In the genomic region with DNA sequence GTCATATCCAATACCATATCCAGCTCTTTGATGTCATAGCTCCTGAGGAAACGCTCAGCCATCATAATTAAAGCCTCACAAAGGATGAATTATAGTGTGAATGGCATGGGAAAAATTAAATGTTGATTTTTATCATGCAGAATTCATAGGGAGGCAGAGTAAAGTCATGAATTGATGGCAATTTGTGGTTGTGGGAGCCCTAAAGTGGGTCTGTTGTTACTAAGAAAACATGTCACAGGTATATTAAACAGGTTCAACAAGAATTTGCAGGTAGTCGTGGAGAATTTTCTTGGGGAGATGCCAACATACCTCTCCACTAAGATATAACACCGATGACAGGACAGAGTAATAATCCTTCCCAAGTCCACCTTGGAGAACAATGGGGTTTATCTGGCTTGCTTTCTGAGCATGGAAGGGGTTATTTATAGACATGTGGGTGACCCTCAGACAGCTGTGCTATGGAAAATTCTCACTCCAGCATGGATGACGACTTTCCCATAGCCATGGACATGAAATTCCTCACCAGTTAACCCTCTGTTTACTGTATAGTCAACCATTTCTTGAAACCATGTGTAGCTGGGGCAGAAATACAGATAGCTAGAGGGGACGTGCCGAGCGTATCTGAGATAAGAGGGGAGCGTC, we compare ENCODE assay signal across 20 mouse cellular contexts.
DNase-seq lines count a peak whose midpoint lies in the region; ATAC-seq and TF ChIP-seq lines count a peak whose summit lies in the region.
"Had no signal": no experiment of that assay in that cellular context is flagged by ENCODE, and none has a peak within 500 bp of the region (broad histone marks: within the 10 kb centered on the region; RNA-seq: fewer than 3 reads in every experiment).

No protein-coding gene starts in this region.

- no peak overlapping the region for H3K4me3 ChIP-seq in heart, embryonic 11.5 days (ENCODE audit: low read depth, low read length)
- H3K4me3 ChIP-seq in heart, adult 2 months = no peak overlapping the region
- no peak overlapping the region for H3K4me3 ChIP-seq in heart, embryonic 15.5 days
- H3K4me3 ChIP-seq in hindbrain, postnatal 0 days (ENCODE audit: low read length) = no peak overlapping the region
- no peak overlapping the region for H3K4me3 ChIP-seq in hindbrain, embryonic 12.5 days
- no peak overlapping the region for H3K4me3 ChIP-seq in stomach, embryonic 14.5 days (ENCODE audit: low read depth, low read length)
- no peak overlapping the region for H3K4me3 ChIP-seq in stomach, postnatal 0 days (ENCODE audit: low read depth, low read length)
- H3K4me3 ChIP-seq: forebrain, embryonic 15.5 days; kidney, embryonic 15.5 days had no signal

- H3K9ac ChIP-seq in heart, embryonic 11.5 days (ENCODE audit: low read depth, low read length) = no peak overlapping the region
- no peak overlapping the region for H3K9ac ChIP-seq in heart, adult 2 months (ENCODE audit: low read depth, low read length)
- no peak overlapping the region for H3K9ac ChIP-seq in heart, embryonic 15.5 days
- no peak overlapping the region for H3K9ac ChIP-seq in hindbrain, postnatal 0 days (replicated peaks; ENCODE audit: low read length)
- H3K9ac ChIP-seq in hindbrain, embryonic 12.5 days = no peak overlapping the region
- no peak overlapping the region for H3K9ac ChIP-seq in stomach, embryonic 14.5 days (replicated peaks; ENCODE audit: low read depth, low read length)
- no peak overlapping the region for H3K9ac ChIP-seq in stomach, postnatal 0 days (ENCODE audit: low read length)
- H3K9ac ChIP-seq: forebrain, embryonic 15.5 days; hindbrain, embryonic 14.5 days; kidney, embryonic 15.5 days had no signal

- no peaks in the 10 kb centered on the region for H3K36me3 ChIP-seq in heart, embryonic 11.5 days (ENCODE audit: control insufficient read depth, insufficient read depth, low read length)
- no peaks in the 10 kb centered on the region for H3K36me3 ChIP-seq in heart, adult 2 months (ENCODE audit: control insufficient read depth, insufficient read depth, low read length)
- H3K36me3 ChIP-seq in heart, embryonic 15.5 days = no peaks in the 10 kb centered on the region
- H3K36me3 ChIP-seq in hindbrain, postnatal 0 days (ENCODE audit: insufficient read depth, low read length) = no peaks in the 10 kb centered on the region
- H3K36me3 ChIP-seq in hindbrain, embryonic 12.5 days = no peaks in the 10 kb centered on the region
- no peaks in the 10 kb centered on the region for H3K36me3 ChIP-seq in stomach, embryonic 14.5 days (ENCODE audit: control insufficient read depth, insufficient read depth, low read length)
- H3K36me3 ChIP-seq in stomach, postnatal 0 days (ENCODE audit: control insufficient read depth, insufficient read depth, low read length) = no peaks in the 10 kb centered on the region
- H3K36me3 ChIP-seq: forebrain, embryonic 15.5 days; kidney, embryonic 15.5 days had no signal

- no peak overlapping the region for H3K4me2 ChIP-seq in heart, embryonic 11.5 days
- 0 out of 2 replicates have a peak overlapping the region, but pooled peaks have one; percentile 2 for H3K4me2 ChIP-seq in heart, embryonic 15.5 days
- H3K4me2 ChIP-seq in hindbrain, postnatal 0 days (ENCODE audit: low read depth, low read length) = no peak overlapping the region
- no peak overlapping the region for H3K4me2 ChIP-seq in hindbrain, embryonic 12.5 days (replicated peaks)
- no peak overlapping the region for H3K4me2 ChIP-seq in stomach, embryonic 14.5 days (replicated peaks; ENCODE audit: low read depth, low read length)
- no peak overlapping the region for H3K4me2 ChIP-seq in stomach, postnatal 0 days (replicated peaks; ENCODE audit: low read depth)
- H3K4me2 ChIP-seq: forebrain, embryonic 15.5 days; hindbrain, embryonic 14.5 days; kidney, embryonic 15.5 days had no signal

- no peak for TF ChIP-seq CTCF in heart, adult 2 months (IDR thresholded peaks at IDR 0.05)
- TF ChIP-seq CTCF in hindbrain, postnatal 0 days (IDR thresholded peaks at IDR 0.05; ENCODE audit: low read depth) = no peak
- no peak for TF ChIP-seq CTCF in stomach, postnatal 0 days (IDR thresholded peaks at IDR 0.05; ENCODE audit: low read depth)

- H3K4me1 ChIP-seq in heart, embryonic 11.5 days (ENCODE audit: control insufficient read depth, insufficient read depth, low read length) = peaks cover 4% of the 10 kb centered on the region; the same call in 1 of the 2 replicates
- no peaks in the 10 kb centered on the region for H3K4me1 ChIP-seq in heart, adult 2 months (ENCODE audit: control insufficient read depth, insufficient read depth, low read length)
- H3K4me1 ChIP-seq in heart, embryonic 15.5 days (replicated peaks) = peaks cover 10% of the 10 kb centered on the region
- H3K4me1 ChIP-seq in hindbrain, postnatal 0 days (ENCODE audit: insufficient read depth, low read length) = no peaks in the 10 kb centered on the region
- no peaks in the 10 kb centered on the region for H3K4me1 ChIP-seq in hindbrain, embryonic 12.5 days
- H3K4me1 ChIP-seq in stomach, embryonic 14.5 days (ENCODE audit: control insufficient read depth, insufficient read depth, low read length) = no peaks in the 10 kb centered on the region
- H3K4me1 ChIP-seq in stomach, postnatal 0 days (replicated peaks; ENCODE audit: control insufficient read depth, insufficient read depth) = no peaks in the 10 kb centered on the region
- H3K4me1 ChIP-seq: forebrain, embryonic 15.5 days; kidney, embryonic 15.5 days had no signal

- ATAC-seq in heart, embryonic 11.5 days (replicated peaks; ENCODE audit: insufficient number of reproducible peaks, low FRiP score, low TSS enrichment) = no peak
- peak; percentile 77 for ATAC-seq in heart, embryonic 15.5 days (replicated peaks; ENCODE audit: insufficient number of reproducible peaks, insufficient read depth, low FRiP score, low read depth)
- ATAC-seq in hindbrain, postnatal 0 days = 0 out of 2 replicates have a peak, but pooled peaks have one; percentile 10
- ATAC-seq in hindbrain, embryonic 12.5 days (ENCODE audit: low FRiP score) = no peak
- ATAC-seq in stomach, embryonic 14.5 days (ENCODE audit: insufficient number of reproducible peaks, insufficient read depth, low FRiP score, low read depth) = 0 out of 2 replicates have a peak, but pooled peaks have one; percentile 10
- ATAC-seq in stomach, postnatal 0 days (ENCODE audit: low FRiP score, low TSS enrichment) = no peak
- ATAC-seq: forebrain, embryonic 15.5 days; intestine, embryonic 16.5 days had no signal

- DNase-seq in heart, adult 2 months = no peak
- DNase-seq in heart, postnatal 10 days = no peak
- no peak for DNase-seq in hindbrain, postnatal 0 days (ENCODE audit: low spot score)
- no peak for DNase-seq in stomach, postnatal 0 days (ENCODE audit: low spot score)
- DNase-seq: adrenal gland, adult 2 months; adrenal gland, postnatal 25 days; cerebellum, adult 18-20 months; cerebellum, adult 9-11 months; cerebellum, postnatal 36 days; gastrocnemius, postnatal 36 days; kidney, adult 2 months had no signal

- H3K27me3 ChIP-seq in heart, embryonic 11.5 days (ENCODE audit: control insufficient read depth, insufficient read depth, low read length) = no peaks in the 10 kb centered on the region
- H3K27me3 ChIP-seq in heart, adult 2 months (ENCODE audit: control insufficient read depth, insufficient read depth, low read length) = no peaks in the 10 kb centered on the region
- no peaks in the 10 kb centered on the region for H3K27me3 ChIP-seq in heart, embryonic 15.5 days
- no peaks in the 10 kb centered on the region for H3K27me3 ChIP-seq in hindbrain, postnatal 0 days (ENCODE audit: insufficient read depth, low read length)
- no peaks in the 10 kb centered on the region for H3K27me3 ChIP-seq in hindbrain, embryonic 12.5 days
- no peaks in the 10 kb centered on the region for H3K27me3 ChIP-seq in stomach, embryonic 14.5 days (ENCODE audit: control insufficient read depth, insufficient read depth, low read length)
- H3K27me3 ChIP-seq in stomach, postnatal 0 days (ENCODE audit: control insufficient read depth, insufficient read depth, low read length) = no peaks in the 10 kb centered on the region
- H3K27me3 ChIP-seq: CH12.LX; forebrain, embryonic 15.5 days; kidney, embryonic 15.5 days had no signal

- H3K27ac ChIP-seq in heart, embryonic 11.5 days (ENCODE audit: low read depth, low read length) = peak overlapping the region; percentile 18; the same call in 1 of the 2 replicates
- H3K27ac ChIP-seq in heart, adult 2 months = no peak overlapping the region
- peak overlapping the region; percentile 72 for H3K27ac ChIP-seq in heart, embryonic 15.5 days
- H3K27ac ChIP-seq in hindbrain, postnatal 0 days = no peak overlapping the region
- no peak overlapping the region for H3K27ac ChIP-seq in hindbrain, embryonic 12.5 days
- H3K27ac ChIP-seq in stomach, embryonic 14.5 days (ENCODE audit: low read length) = no peak overlapping the region
- H3K27ac ChIP-seq in stomach, postnatal 0 days (replicated peaks) = no peak overlapping the region
- H3K27ac ChIP-seq: forebrain, embryonic 15.5 days; hindbrain, embryonic 14.5 days; kidney, embryonic 15.5 days had no signal

- intact Hi-C loops in heart, adult 2 months (cut with DNase I) = no loop called here
- intact Hi-C loops in heart, postnatal 10 days (cut with DNase I) = no loop called here

- TF ChIP-seq POLR2A in heart, adult 2 months (IDR thresholded peaks at IDR 0.05; ENCODE audit: insufficient read depth, low read depth, low read length) = no peak

- WGBS in heart, embryonic 11.5 days (ENCODE audit: insufficient replicate concordance) = 58% methylated on average over 8 of the region's 8 CpGs
- 40% methylated on average over 8 of the region's 8 CpGs for WGBS in heart, adult 2 months
- 39% methylated on average over 8 of the region's 8 CpGs for WGBS in heart, embryonic 15.5 days
- WGBS in hindbrain, postnatal 0 days = 84% methylated on average over 8 of the region's 8 CpGs
- WGBS in hindbrain, embryonic 12.5 days = 84% methylated on average over 8 of the region's 8 CpGs
- WGBS in stomach, embryonic 14.5 days = 75% methylated on average over 8 of the region's 8 CpGs
- WGBS in stomach, postnatal 0 days = 59% methylated on average over 8 of the region's 8 CpGs

- H3K9me3 ChIP-seq in heart, embryonic 11.5 days (replicated peaks; ENCODE audit: control insufficient read depth, low read length) = no peaks in the 10 kb centered on the region
- H3K9me3 ChIP-seq in heart, embryonic 15.5 days (replicated peaks) = no peaks in the 10 kb centered on the region
- H3K9me3 ChIP-seq in hindbrain, postnatal 0 days (ENCODE audit: low read length) = no peaks in the 10 kb centered on the region
- no peaks in the 10 kb centered on the region for H3K9me3 ChIP-seq in hindbrain, embryonic 12.5 days (replicated peaks)
- H3K9me3 ChIP-seq in stomach, embryonic 14.5 days (ENCODE audit: control insufficient read depth, low read depth, low read length) = no peaks in the 10 kb centered on the region
- H3K9me3 ChIP-seq in stomach, postnatal 0 days (ENCODE audit: control insufficient read depth, low read length) = no peaks in the 10 kb centered on the region
- H3K9me3 ChIP-seq: forebrain, embryonic 15.5 days; kidney, embryonic 15.5 days had no signal

- no peak for TF ChIP-seq EP300 in heart, adult 2 months (IDR thresholded peaks at IDR 0.05; ENCODE audit: insufficient read depth, low read depth, low read length)
- TF ChIP-seq EP300 in stomach, postnatal 0 days (optimal IDR thresholded peaks at IDR 0.05) = no peak

- H3K79me2 ChIP-seq in heart, adult 2 months (replicated peaks; ENCODE audit: control insufficient read depth, insufficient read depth, low read length) = no peaks in the 10 kb centered on the region

Comparison
In these comparisons a context has a peak if more than half of its experiments do, and no peak if none do; other contexts are left out.
1. ATAC-seq: peak in heart, embryonic 15.5 days (single experiment), hindbrain, postnatal 0 days (single experiment) and stomach, embryonic 14.5 days (single experiment); none in heart, embryonic 11.5 days (single experiment), hindbrain, embryonic 12.5 days (single experiment) and stomach, postnatal 0 days (single experiment).
2. H3K27ac ChIP-seq: peak in heart, embryonic 11.5 days (single experiment) and heart, embryonic 15.5 days (single experiment); none in heart, adult 2 months (single experiment), hindbrain, postnatal 0 days (single experiment), hindbrain, embryonic 12.5 days (single experiment), stomach, embryonic 14.5 days (single experiment) and stomach, postnatal 0 days (single experiment).